Comparison of ENCODE assay signal across 9 mouse cellular contexts in the genomic region with DNA sequence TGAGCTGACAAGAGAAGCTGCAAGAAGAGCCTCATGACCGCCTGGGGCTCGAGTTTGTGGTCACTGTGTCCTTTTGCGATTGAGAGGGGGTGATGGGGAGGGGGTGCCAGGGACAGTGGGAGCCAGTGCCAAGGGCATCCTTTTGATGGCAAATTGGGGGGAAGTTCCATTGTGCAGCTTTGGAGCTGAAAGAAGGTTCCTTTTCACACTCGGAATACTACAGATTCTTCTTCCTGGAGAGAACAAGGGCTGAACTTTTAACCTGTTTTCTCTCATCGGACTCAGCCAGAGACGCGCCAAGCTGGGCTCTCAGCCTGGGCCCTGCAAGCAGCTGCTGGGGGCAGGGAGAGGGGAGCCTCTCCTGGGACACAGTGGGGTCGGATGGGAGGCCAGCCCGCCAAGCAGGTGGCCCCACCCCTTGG. TPM values are rescaled to one million over a fixed set of nuclear protein-coding genes. Genes with fewer than 3 reads are reported as not detected.
DNase-seq lines count a peak whose midpoint lies in the region; ATAC-seq lines count a peak whose summit lies in the region.
"Had no signal": no experiment of that assay in that cellular context is flagged by ENCODE, and none has a peak within 500 bp of the region (broad histone marks: within the 10 kb centered on the region; RNA-seq: fewer than 3 reads in every experiment).

No protein-coding gene starts in this region.

- H3K36me3 ChIP-seq in forebrain, embryonic 11.5 days (ENCODE audit: control insufficient read depth, insufficient read depth, low read length): no peaks in the 10 kb centered on the region
- no peaks in the 10 kb centered on the region for H3K36me3 ChIP-seq in forebrain, embryonic 15.5 days
- peaks cover under 1% of the 10 kb centered on the region; the same call in 1 of the 2 replicates for H3K36me3 ChIP-seq in midbrain, embryonic 12.5 days
- H3K36me3 ChIP-seq in midbrain, embryonic 16.5 days (ENCODE audit: control insufficient read depth, insufficient read depth, low read length): peaks cover under 1% of the 10 kb centered on the region; the same call in 1 of the 2 replicates
- H3K36me3 ChIP-seq in stomach, embryonic 14.5 days (ENCODE audit: control insufficient read depth, insufficient read depth, low read length): 0 out of 2 replicates have a peak, but pooled peaks cover 2% of the 10 kb centered on the region

- peak overlapping the region; percentile 31 for H3K27ac ChIP-seq in forebrain, embryonic 11.5 days (ENCODE audit: low read depth, low read length)
- no peak overlapping the region for H3K27ac ChIP-seq in forebrain, embryonic 15.5 days (replicated peaks)
- H3K27ac ChIP-seq in midbrain, embryonic 12.5 days (replicated peaks): peak overlapping the region; percentile 36; the same call in 1 of the 2 replicates
- H3K27ac ChIP-seq in midbrain, embryonic 16.5 days (ENCODE audit: low read length): no peak overlapping the region; the same call in 1 of the 2 replicates
- 0 out of 2 replicates have a peak overlapping the region, but pooled peaks have one; percentile 48 for H3K27ac ChIP-seq in stomach, embryonic 14.5 days (ENCODE audit: low read length)
- H3K27ac ChIP-seq: limb, embryonic 15.5 days had no signal

- H3K9me3 ChIP-seq in forebrain, embryonic 11.5 days (ENCODE audit: control insufficient read depth, low read length): no peaks in the 10 kb centered on the region
- H3K9me3 ChIP-seq in forebrain, embryonic 15.5 days: no peaks in the 10 kb centered on the region
- no peaks in the 10 kb centered on the region for H3K9me3 ChIP-seq in midbrain, embryonic 12.5 days
- H3K9me3 ChIP-seq in midbrain, embryonic 16.5 days (replicated peaks; ENCODE audit: control insufficient read depth, low read length, poor library complexity, severe bottlenecking): no peaks in the 10 kb centered on the region
- H3K9me3 ChIP-seq in stomach, embryonic 14.5 days (ENCODE audit: control insufficient read depth, low read depth, low read length): no peaks in the 10 kb centered on the region
- H3K9me3 ChIP-seq: limb, embryonic 15.5 days had no signal

- peak overlapping the region; percentile 20 for H3K9ac ChIP-seq in forebrain, embryonic 11.5 days (ENCODE audit: low read length)
- no peak overlapping the region for H3K9ac ChIP-seq in forebrain, embryonic 15.5 days (replicated peaks)
- H3K9ac ChIP-seq in midbrain, embryonic 12.5 days (replicated peaks): no peak overlapping the region
- H3K9ac ChIP-seq in midbrain, embryonic 16.5 days (ENCODE audit: low read depth, low read length): no peak overlapping the region
- H3K9ac ChIP-seq in stomach, embryonic 14.5 days (replicated peaks; ENCODE audit: low read depth, low read length): no peak overlapping the region
- H3K9ac ChIP-seq: limb, embryonic 15.5 days had no signal

- no peak for ATAC-seq in forebrain, embryonic 11.5 days (replicated peaks; ENCODE audit: low FRiP score)
- ATAC-seq in forebrain, embryonic 15.5 days (replicated peaks): no peak
- no peak for ATAC-seq in midbrain, embryonic 12.5 days (ENCODE audit: low FRiP score, low read depth)
- no peak for ATAC-seq in midbrain, embryonic 16.5 days
- ATAC-seq in stomach, embryonic 14.5 days (ENCODE audit: insufficient number of reproducible peaks, insufficient read depth, low FRiP score, low read depth): peak; percentile 62; the same call in 1 of the 2 replicates

- peaks cover 57% of the 10 kb centered on the region for H3K4me1 ChIP-seq in forebrain, embryonic 11.5 days (replicated peaks; ENCODE audit: control insufficient read depth, insufficient read depth, low read length)
- peaks cover 50% of the 10 kb centered on the region for H3K4me1 ChIP-seq in forebrain, embryonic 15.5 days
- peaks cover 91% of the 10 kb centered on the region for H3K4me1 ChIP-seq in midbrain, embryonic 12.5 days
- peaks cover 40% of the 10 kb centered on the region for H3K4me1 ChIP-seq in midbrain, embryonic 16.5 days (ENCODE audit: control insufficient read depth, insufficient read depth, low read length)
- peaks cover 29% of the 10 kb centered on the region for H3K4me1 ChIP-seq in stomach, embryonic 14.5 days (ENCODE audit: control insufficient read depth, insufficient read depth, low read length)

- no peak overlapping the region for H3K4me3 ChIP-seq in forebrain, embryonic 11.5 days (ENCODE audit: low read depth, low read length)
- no peak overlapping the region for H3K4me3 ChIP-seq in forebrain, embryonic 15.5 days
- no peak overlapping the region for H3K4me3 ChIP-seq in midbrain, embryonic 12.5 days
- H3K4me3 ChIP-seq in midbrain, embryonic 16.5 days (ENCODE audit: low read depth, low read length): no peak overlapping the region
- H3K4me3 ChIP-seq in stomach, embryonic 14.5 days (ENCODE audit: low read depth, low read length): no peak overlapping the region
- H3K4me3 ChIP-seq: limb, embryonic 15.5 days had no signal

- WGBS in forebrain, embryonic 11.5 days: 6% methylated on average over 9 of the region's 9 CpGs
- 10% methylated on average over 9 of the region's 9 CpGs for WGBS in forebrain, embryonic 15.5 days
- WGBS in midbrain, embryonic 12.5 days: 17% methylated on average over 9 of the region's 9 CpGs
- WGBS in midbrain, embryonic 16.5 days: 21% methylated on average over 9 of the region's 9 CpGs
- WGBS in stomach, embryonic 14.5 days: 11% methylated on average over 9 of the region's 9 CpGs

- no peaks in the 10 kb centered on the region for H3K27me3 ChIP-seq in forebrain, embryonic 11.5 days (ENCODE audit: control insufficient read depth, insufficient read depth, low read length)
- H3K27me3 ChIP-seq in forebrain, embryonic 15.5 days: no peaks in the 10 kb centered on the region
- H3K27me3 ChIP-seq in midbrain, embryonic 12.5 days: no peaks in the 10 kb centered on the region
- H3K27me3 ChIP-seq in midbrain, embryonic 16.5 days (ENCODE audit: control insufficient read depth, insufficient read depth, low read depth, low read length): no peaks in the 10 kb centered on the region
- no peaks in the 10 kb centered on the region for H3K27me3 ChIP-seq in stomach, embryonic 14.5 days (ENCODE audit: control insufficient read depth, insufficient read depth, low read length)
- H3K27me3 ChIP-seq: limb, embryonic 15.5 days had no signal

- H3K4me2 ChIP-seq in forebrain, embryonic 11.5 days (ENCODE audit: low read depth, low read length, severe bottlenecking): no peak overlapping the region
- H3K4me2 ChIP-seq in forebrain, embryonic 15.5 days (replicated peaks): no peak overlapping the region
- H3K4me2 ChIP-seq in midbrain, embryonic 12.5 days (replicated peaks): no peak overlapping the region
- H3K4me2 ChIP-seq in midbrain, embryonic 16.5 days (ENCODE audit: low read length): no peak overlapping the region
- H3K4me2 ChIP-seq in stomach, embryonic 14.5 days (replicated peaks; ENCODE audit: low read depth, low read length): 0 out of 2 replicates have a peak overlapping the region, but pooled peaks have one; percentile 12
- H3K4me2 ChIP-seq: limb, embryonic 15.5 days had no signal

- no peak for DNase-seq in forebrain, embryonic 11.5 days (ENCODE audit: low spot score)
- peak; percentile 55 for DNase-seq in heart, postnatal 4 days
- DNase-seq in thymus, adult 18-20 months: no peak
- no peak for DNase-seq in urinary bladder, adult 18-20 months (ENCODE audit: low spot score in 2 of 2)

RNA-seq across cellular contexts. Expression of a gene that starts 59.3 kb away (rescaled TPM):
- polyA plus RNA-seq in forebrain, embryonic 11.5 days (2014; fragmentation: Nextera tagmentation; extraction: Ambion mirVana): 35.8 and 36.9 TPM in 2 replicates
- 18.9 and 20.4 TPM in 2 replicates for polyA plus RNA-seq in forebrain, embryonic 15.5 days (2015; fragmentation: Nextera tagmentation; extraction: Ambion mirVana)
- polyA plus RNA-seq in midbrain, embryonic 12.5 days (2016; fragmentation: Nextera tagmentation; extraction: Ambion mirVana): 39.8 and 40.0 TPM in 2 replicates
- 13.1 and 17.5 TPM in 2 replicates for polyA plus RNA-seq in midbrain, embryonic 16.5 days (2015; fragmentation: Nextera tagmentation; extraction: Ambion mirVana)
- 1 to 10 TPM; 1.9 to 2.3 TPM for total RNA-seq in heart, postnatal 4 days (2021)
- 7.5 and 7.6 TPM in 2 replicates for polyA plus RNA-seq in stomach, embryonic 14.5 days (2014; fragmentation: Nextera tagmentation; extraction: Ambion mirVana)

Comparison
In these comparisons a context has a peak if more than half of its experiments do, and no peak if none do; other contexts are left out.
1. H3K27ac ChIP-seq: peak in forebrain, embryonic 11.5 days (single experiment), midbrain, embryonic 12.5 days (single experiment) and stomach, embryonic 14.5 days (single experiment); none in forebrain, embryonic 15.5 days (single experiment) and midbrain, embryonic 16.5 days (single experiment).